Mouse (Mus musculus): ENCODE data around the gene Smim24.

The Smim24 gene

DNA sequence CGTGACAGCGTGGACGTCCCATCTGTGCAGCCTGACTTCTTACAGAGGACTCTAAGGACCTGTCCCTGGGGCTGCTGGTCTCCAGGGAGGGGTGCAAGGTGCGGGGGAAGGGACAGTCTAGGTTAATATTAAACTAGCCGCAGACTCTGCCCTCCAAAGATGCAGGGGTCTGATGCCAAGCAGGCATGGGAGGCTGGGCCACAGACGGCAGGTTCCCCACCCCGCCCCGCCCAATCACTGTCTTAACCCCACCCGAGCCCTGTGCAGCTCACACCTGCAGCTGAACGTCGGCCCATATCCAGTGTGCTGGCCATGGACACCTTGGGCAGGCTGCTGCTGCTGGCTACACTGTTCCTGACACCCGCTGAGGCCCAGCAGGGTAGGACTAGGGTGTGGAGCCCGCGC, at the start of gene Smim24:
Gene Smim24, plus strand, starts transcription at position 271 of the 405 bp plus-strand sequence.
- DNase-seq (ENCODE audit: low spot score) = no peak

GRCm38 (mm10) chr10:81344421-81345161, 48.3 kb upstream of the Smim24 start:
- no peak for DNase-seq (ENCODE audit: low spot score)

- no peak for DNase-seq (ENCODE audit: low spot score)
Measured at GRCm38 (mm10) chr10:81345162-81345534, 47.7 kb upstream of the Smim24 start.

DNA sequence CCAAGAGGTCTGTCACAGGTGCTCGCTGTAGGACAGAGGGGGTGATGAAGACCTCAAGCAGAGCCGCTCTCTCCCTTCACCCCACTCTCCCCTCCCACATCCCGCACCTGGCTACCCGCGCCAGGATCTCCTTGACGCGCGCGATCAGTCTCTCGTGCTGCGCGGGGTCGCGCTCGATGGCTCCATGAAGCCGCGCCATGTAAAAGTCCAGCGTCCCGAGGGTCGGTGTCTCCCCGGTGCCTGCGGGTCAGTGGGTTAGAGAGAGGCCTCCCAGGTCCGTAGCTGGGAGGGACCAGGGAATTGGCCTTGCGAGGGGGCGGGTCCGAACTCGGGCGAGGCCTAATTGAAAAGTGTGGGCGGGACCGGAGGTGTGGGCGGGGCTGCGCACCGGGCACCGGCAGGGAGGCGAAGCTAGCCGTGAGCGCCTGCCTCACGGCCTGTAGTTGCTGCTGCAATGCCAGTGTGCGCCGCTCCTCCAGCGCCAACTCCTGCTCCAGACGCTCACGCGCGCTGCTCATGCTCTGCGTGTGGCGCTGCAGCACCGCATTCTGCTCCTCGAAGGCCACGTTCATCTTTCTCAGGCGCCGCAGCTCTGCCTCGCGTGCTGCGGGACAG, 46.3 kb upstream of the Smim24 start:
- peak; percentile 63 for DNase-seq (ENCODE audit: low spot score)

DNA sequence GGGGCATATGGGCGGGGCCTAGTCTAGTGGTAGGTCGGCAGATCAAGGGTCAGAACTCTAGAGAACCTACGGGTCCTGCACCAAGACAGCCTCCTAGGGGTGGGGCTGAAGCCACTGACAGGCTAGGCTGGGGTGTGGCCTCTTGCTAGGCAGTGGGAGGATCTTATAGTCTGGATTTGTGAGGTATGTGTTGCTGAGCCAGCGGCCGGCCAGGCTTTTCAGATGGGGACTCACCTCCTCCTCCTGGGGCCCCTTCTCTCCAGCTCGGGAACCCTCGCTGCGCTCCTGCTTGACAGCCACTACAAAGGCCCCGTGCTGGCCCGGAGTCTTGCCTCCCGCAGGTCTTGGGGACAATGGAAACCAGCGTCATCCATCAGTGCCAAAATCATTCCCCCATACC, 43.7 kb upstream of the Smim24 start:
- DNase-seq (ENCODE audit: low spot score) = peak; percentile 91

GRCm38 (mm10) chr10:81349961-81350350, 42.9 kb upstream of the Smim24 start:
- no peak for DNase-seq (ENCODE audit: low spot score)

GRCm38 (mm10) chr10:81350351-81351063, 42.3 kb upstream of the Smim24 start, which contains the start of gene Hmg20b:
Gene Hmg20b, minus strand, starts transcription at chr10:81350480.
- peak; percentile 99 for DNase-seq (ENCODE audit: low spot score)

- DNase-seq (ENCODE audit: low spot score) = peak; percentile 85
Measured at GRCm38 (mm10) chr10:81351678-81352291, 41.1 kb upstream of the Smim24 start.

DNA sequence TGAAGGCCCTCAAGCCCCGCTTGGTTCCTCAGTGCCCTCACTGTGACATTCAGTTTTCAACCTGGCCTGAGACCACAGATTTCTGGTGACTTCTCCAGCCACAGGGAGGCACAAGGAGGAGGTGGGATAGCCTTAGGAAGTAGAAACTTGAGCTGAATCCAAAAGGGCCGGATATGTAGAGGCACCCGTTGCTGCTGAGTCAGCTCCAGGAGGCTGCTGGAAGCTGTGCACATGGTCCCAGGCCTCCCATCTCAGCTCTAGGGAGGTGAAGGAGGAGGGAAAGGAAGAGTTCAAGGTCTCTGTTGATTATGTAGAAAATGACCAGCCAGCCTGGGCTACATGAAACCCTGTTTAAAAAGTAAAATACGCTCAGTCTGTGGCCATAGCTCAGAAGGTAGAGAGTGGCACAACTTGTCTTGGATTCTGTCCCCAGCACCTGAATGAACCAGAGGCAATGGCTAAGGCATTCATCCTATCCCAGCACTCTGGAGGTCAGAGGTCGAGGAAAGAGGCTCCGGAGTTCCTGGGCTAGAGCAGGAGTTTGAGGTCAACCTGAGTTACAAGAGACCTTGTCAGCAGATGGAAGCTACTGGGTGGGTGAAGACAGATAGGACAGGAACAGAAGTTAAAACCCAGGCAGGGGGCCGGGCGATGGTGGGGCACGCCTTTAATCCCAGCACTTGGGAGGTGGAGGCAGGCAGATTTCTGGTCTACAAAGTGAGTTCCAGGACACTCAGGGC, 37.9 kb upstream of the Smim24 start:
- peak; percentile 74 for DNase-seq (ENCODE audit: low spot score)

GRCm38 (mm10) chr10:81355533-81355932, 37.3 kb upstream of the Smim24 start:
- DNase-seq (ENCODE audit: low spot score) = no peak

- no peak for DNase-seq (ENCODE audit: low spot score)
Measured at GRCm38 (mm10) chr10:81356352-81356990, 36.4 kb upstream of the Smim24 start.

DNA sequence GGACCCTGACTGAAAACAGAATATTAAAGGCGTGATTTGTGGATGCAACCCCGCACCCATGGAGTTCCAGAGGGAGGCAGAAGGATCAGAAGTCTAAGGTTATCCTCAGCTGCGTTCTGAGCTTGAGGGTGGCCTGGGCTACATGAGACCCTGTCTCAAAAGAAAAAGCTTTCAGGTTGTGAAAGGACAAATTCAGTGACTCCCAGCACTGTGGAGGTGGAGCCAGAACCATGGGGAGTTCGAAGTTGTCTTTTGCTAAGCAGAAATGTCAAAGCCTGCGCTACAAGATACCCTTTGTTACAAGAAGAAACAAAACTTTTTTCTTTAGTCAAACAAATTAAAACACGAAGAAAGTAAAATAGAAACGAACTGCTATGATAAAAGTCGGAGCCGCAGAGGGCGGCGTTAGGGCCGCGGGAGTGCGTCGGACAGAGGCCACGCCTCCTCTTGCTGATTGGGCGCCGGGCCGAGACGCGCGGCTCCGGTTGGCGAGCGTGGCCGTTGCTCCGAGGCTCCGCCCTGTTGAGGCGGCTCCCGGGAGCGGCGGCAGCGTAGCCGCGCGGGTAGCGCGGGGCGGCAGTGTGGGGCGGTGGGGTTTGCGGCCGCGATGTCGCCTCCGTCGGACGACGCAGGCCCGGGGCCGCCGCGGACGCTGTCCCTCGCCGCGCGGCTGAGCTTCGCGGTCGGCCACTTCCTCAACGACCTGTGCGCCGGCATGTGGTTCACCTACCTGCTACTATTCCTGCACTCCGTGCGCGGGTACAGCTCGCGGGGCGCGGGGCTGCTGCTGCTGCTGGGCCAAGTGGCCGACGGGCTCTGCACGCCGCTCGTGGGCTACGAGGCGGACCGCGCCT, 35.6 kb upstream of the Smim24 start, which contains the start of gene Mfsd12:
Gene Mfsd12, plus strand, starts transcription at position 501 of the 854 bp plus-strand sequence.
- peak; percentile 87 for DNase-seq (ENCODE audit: low spot score)

- peak; percentile 86 for DNase-seq (ENCODE audit: low spot score)
Measured at GRCm38 (mm10) chr10:81358209-81358608, 34.6 kb upstream of the Smim24 start.

DNA sequence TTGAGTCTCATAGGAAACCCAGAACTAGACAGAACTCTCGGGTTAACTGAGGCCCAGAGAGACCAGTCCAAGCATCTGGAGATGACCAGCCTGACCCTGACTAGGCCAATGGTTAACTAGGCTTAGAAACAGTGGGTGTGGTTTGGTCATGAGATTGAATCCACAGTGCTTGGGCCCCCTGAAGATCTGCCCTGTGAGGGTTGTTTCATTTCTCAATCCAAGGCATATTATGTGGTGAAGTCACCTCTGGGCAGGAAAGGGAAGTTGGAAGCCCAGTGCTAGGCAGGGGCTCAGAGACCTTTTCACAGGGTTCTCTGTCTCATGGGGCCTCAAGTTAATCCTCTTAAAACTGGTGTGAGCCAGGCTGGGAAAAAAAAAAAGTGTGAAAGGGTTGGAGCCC, 34.0 kb upstream of the Smim24 start:
- peak; percentile 82 for DNase-seq (ENCODE audit: low spot score)

GRCm38 (mm10) chr10:81360721-81361120, 32.1 kb upstream of the Smim24 start:
- no peak for DNase-seq (ENCODE audit: low spot score)

- no peak for DNase-seq (ENCODE audit: low spot score)
Measured at GRCm38 (mm10) chr10:81362336-81362949, 30.4 kb upstream of the Smim24 start.

GRCm38 (mm10) chr10:81363436-81364346, 29.2 kb upstream of the Smim24 start:
- DNase-seq (ENCODE audit: low spot score) = no peak

GRCm38 (mm10) chr10:81364666-81365065, 28.2 kb upstream of the Smim24 start:
- DNase-seq (ENCODE audit: low spot score) = no peak

GRCm38 (mm10) chr10:81365073-81365472, 27.8 kb upstream of the Smim24 start:
- no peak for DNase-seq (ENCODE audit: low spot score)

Measured in yolk sac, embryonic 10.5 days (tissue).